Comparison of ENCODE assay signal across 9 mouse cellular contexts in genomic region chr5:30233042-30233441, GRCm38 (mm10). TPM values are rescaled to one million over a fixed set of nuclear protein-coding genes. Genes with fewer than 3 reads are reported as not detected.
DNase-seq lines count a peak whose midpoint lies in the region; ATAC-seq and TF ChIP-seq lines count a peak whose summit lies in the region.
"Had no signal": no experiment of that assay in that cellular context is flagged by ENCODE, and none has a peak within 500 bp of the region (broad histone marks: within the 10 kb centered on the region; RNA-seq: fewer than 3 reads in every experiment).

No protein-coding gene starts in this region.

- ATAC-seq in heart, embryonic 16.5 days (replicated peaks; ENCODE audit: extremely low read depth, insufficient read depth, low FRiP score), result no peak
- ATAC-seq in limb, embryonic 11.5 days (ENCODE audit: insufficient number of reproducible peaks, low FRiP score, low TSS enrichment, low read depth), result no peak
- no peak for ATAC-seq in megakaryocyte-erythroid progenitor cell, adult 5-6 weeks (replicated peaks; ENCODE audit: low FRiP score, low TSS enrichment, poor library complexity, severe bottlenecking)

- peak overlapping the region; percentile 91 for H3K4me2 ChIP-seq in heart, embryonic 16.5 days (ENCODE audit: low read depth, low read length)
- H3K4me2 ChIP-seq in limb, embryonic 11.5 days (ENCODE audit: low read depth, severe bottlenecking), result peak overlapping the region; percentile 89

- H3K9ac ChIP-seq in heart, embryonic 16.5 days (ENCODE audit: low read length), result peak overlapping the region; percentile 79
- H3K9ac ChIP-seq in limb, embryonic 11.5 days (ENCODE audit: low read length), result peak overlapping the region; percentile 81

- H3K9me3 ChIP-seq in heart, embryonic 16.5 days (replicated peaks; ENCODE audit: control insufficient read depth, low read length), result no peaks in the 10 kb centered on the region
- no peaks in the 10 kb centered on the region for H3K9me3 ChIP-seq in limb, embryonic 11.5 days (ENCODE audit: control insufficient read depth, low read length)

- no peak for TF ChIP-seq POLR2A in bone marrow, adult 2 months (IDR thresholded peaks at IDR 0.05; ENCODE audit: borderline replicate concordance, control insufficient read depth, low read depth, low read length)
- no peak for TF ChIP-seq POLR2A in olfactory bulb, adult 2 months (IDR thresholded peaks at IDR 0.05; ENCODE audit: insufficient read depth, low read depth, low read length)

- peak; percentile 19 for DNase-seq in cerebellum, adult 8-10 months
- no peak for DNase-seq in cerebellum, adult 9-11 months
- peak; percentile 47 for DNase-seq in 3T3-L1 (ENCODE audit: low read depth, low spot score)
- no peak for DNase-seq in limb, embryonic 11.5 days (ENCODE audit: low spot score)

- peak overlapping the region; percentile 46 for H3K27ac ChIP-seq in bone marrow, adult 2 months (ENCODE audit: control insufficient read depth, insufficient read depth, low read depth, low read length, poor library complexity)
- peak overlapping the region; percentile 87 for H3K27ac ChIP-seq in heart, embryonic 16.5 days (ENCODE audit: low read length)
- peak overlapping the region; percentile 72; the same call in 1 of the 2 replicates for H3K27ac ChIP-seq in limb, embryonic 11.5 days (replicated peaks; ENCODE audit: low read depth, low read length)
- H3K27ac ChIP-seq in olfactory bulb, adult 2 months (ENCODE audit: insufficient read depth, low read depth, low read length), result peak overlapping the region; percentile 88; the same call in 1 of the 2 replicates

- peak overlapping the region; percentile 97 for H3K4me3 ChIP-seq in bone marrow, adult 2 months (replicated peaks; ENCODE audit: control insufficient read depth, low read depth, low read length)
- peak overlapping the region; percentile 74 for H3K4me3 ChIP-seq in heart, embryonic 16.5 days (ENCODE audit: low read length)
- H3K4me3 ChIP-seq in limb, embryonic 11.5 days (ENCODE audit: low read depth, low read length), result peak overlapping the region; percentile 73
- peak overlapping the region; percentile 98 for H3K4me3 ChIP-seq in olfactory bulb, adult 2 months (ENCODE audit: insufficient read depth, low read depth, low read length)

- no peak for TF ChIP-seq CTCF in bone marrow, adult 2 months (IDR thresholded peaks at IDR 0.05; ENCODE audit: control insufficient read depth, insufficient read depth, low read length)
- TF ChIP-seq CTCF in olfactory bulb, adult 2 months (IDR thresholded peaks at IDR 0.05; ENCODE audit: insufficient read depth, low read depth, low read length), result no peak

- H3K27me3 ChIP-seq in heart, embryonic 16.5 days (ENCODE audit: control insufficient read depth, insufficient read depth, low read length), result no peaks in the 10 kb centered on the region
- no peaks in the 10 kb centered on the region for H3K27me3 ChIP-seq in limb, embryonic 11.5 days (ENCODE audit: control insufficient read depth, insufficient read depth, low read length)

- 2% methylated on average over 15 of the region's 15 CpGs for WGBS in bone marrow, adult 2 months
- WGBS in heart, embryonic 16.5 days, result 1% methylated on average over 15 of the region's 15 CpGs
- WGBS in limb, embryonic 11.5 days, result 5% methylated on average over 15 of the region's 15 CpGs
- WGBS in olfactory bulb, adult 2 months, result under 1% methylated on average over 15 of the region's 15 CpGs

- H3K4me1 ChIP-seq in bone marrow, adult 2 months (ENCODE audit: control insufficient read depth, insufficient read depth, low read length), result no peaks in the 10 kb centered on the region; the same call in 1 of the 2 replicates
- H3K4me1 ChIP-seq in heart, embryonic 16.5 days (ENCODE audit: control insufficient read depth, insufficient read depth, low read length), result peaks cover 19% of the 10 kb centered on the region
- peaks cover 9% of the 10 kb centered on the region for H3K4me1 ChIP-seq in limb, embryonic 11.5 days (ENCODE audit: control insufficient read depth, insufficient read depth, low read length)
- 0 out of 2 replicates have a peak, but pooled peaks cover 2% of the 10 kb centered on the region for H3K4me1 ChIP-seq in olfactory bulb, adult 2 months (ENCODE audit: control insufficient read depth, insufficient read depth, low read length)

- peaks cover 3% of the 10 kb centered on the region; the same call in 1 of the 2 replicates for H3K36me3 ChIP-seq in heart, embryonic 16.5 days (ENCODE audit: control insufficient read depth, insufficient read depth)
- peaks cover 2% of the 10 kb centered on the region; the same call in 1 of the 2 replicates for H3K36me3 ChIP-seq in limb, embryonic 11.5 days (ENCODE audit: control insufficient read depth, insufficient read depth, low read length)

RNA-seq across cellular contexts. Expression of gene Selenoi, which starts 0.7 kb away (rescaled TPM):
- 4.6 and 7.5 TPM in 2 replicates for polyA plus RNA-seq in bone marrow, adult 2 months (2011; ENCODE audit: insufficient read depth, insufficient read length, low replicate concordance, missing spikeins)
- polyA plus RNA-seq in heart, embryonic 16.5 days (2015; fragmentation: Nextera tagmentation; extraction: Ambion mirVana), result 12.8 and 14.2 TPM in 2 replicates
- 18.4 and 21.0 TPM in 2 replicates for polyA plus RNA-seq in limb, embryonic 11.5 days (2014; fragmentation: Nextera tagmentation; extraction: Ambion mirVana)
- polyA plus RNA-seq in olfactory bulb, adult 2 months (2012; ENCODE audit: insufficient read depth, insufficient read length, low replicate concordance, missing spikeins), result not detected in 2 replicates
- total RNA-seq in megakaryocyte-erythroid progenitor cell, adult 5-6 weeks (2014; fragmentation: Nextera tagmentation), result 34.1 and 40.5 TPM in 2 replicates
- total RNA-seq in megakaryocyte-erythroid progenitor cell, adult 5-6 weeks (2017), result 90.2 and 120 TPM in 2 replicates

RNA-seq across cellular contexts. Expression of gene Adgrf3, which starts 27.5 kb away (rescaled TPM):
- polyA plus RNA-seq in bone marrow, adult 2 months (2011; ENCODE audit: insufficient read depth, insufficient read length, low replicate concordance, missing spikeins), result not detected in 2 replicates
- polyA plus RNA-seq in heart, embryonic 16.5 days (2015; fragmentation: Nextera tagmentation; extraction: Ambion mirVana), result 0.33 and 0.44 TPM in 2 replicates
- polyA plus RNA-seq in limb, embryonic 11.5 days (2014; fragmentation: Nextera tagmentation; extraction: Ambion mirVana), result not detected in 2 replicates
- not detected in 2 replicates for polyA plus RNA-seq in olfactory bulb, adult 2 months (2012; ENCODE audit: insufficient read depth, insufficient read length, low replicate concordance, missing spikeins)
- total RNA-seq in megakaryocyte-erythroid progenitor cell, adult 5-6 weeks (2014; fragmentation: Nextera tagmentation), result not detected in 2 replicates
- 0.34 TPM in 1 of 2 replicates, not detected in the other for total RNA-seq in megakaryocyte-erythroid progenitor cell, adult 5-6 weeks (2017)
- total RNA-seq: adrenal gland, adult 18-20 months had no signal

RNA-seq across cellular contexts. Expression of gene Drc1, which starts 48.1 kb away (rescaled TPM):
- 0.82 TPM in 1 of 2 replicates, not detected in the other for polyA plus RNA-seq in bone marrow, adult 2 months (2011; ENCODE audit: insufficient read depth, insufficient read length, low replicate concordance, missing spikeins)
- polyA plus RNA-seq in heart, embryonic 16.5 days (2015; fragmentation: Nextera tagmentation; extraction: Ambion mirVana), result 1.7 and 3.3 TPM in 2 replicates
- 0.44 TPM in 1 of 2 replicates, not detected in the other for polyA plus RNA-seq in limb, embryonic 11.5 days (2014; fragmentation: Nextera tagmentation; extraction: Ambion mirVana)
- not detected in 2 replicates for polyA plus RNA-seq in olfactory bulb, adult 2 months (2012; ENCODE audit: insufficient read depth, insufficient read length, low replicate concordance, missing spikeins)
- 0.79 TPM in 1 of 2 replicates, not detected in the other for total RNA-seq in megakaryocyte-erythroid progenitor cell, adult 5-6 weeks (2014; fragmentation: Nextera tagmentation)
- total RNA-seq in megakaryocyte-erythroid progenitor cell, adult 5-6 weeks (2017), result 0.28 TPM in 1 of 2 replicates, not detected in the other

Comparison
In these comparisons a context has a peak if more than half of its experiments do, and no peak if none do; other contexts are left out.
1. DNase-seq: peak in cerebellum, adult 8-10 months (single experiment) and 3T3-L1 (single experiment); none in cerebellum, adult 9-11 months (single experiment) and limb, embryonic 11.5 days (single experiment).
2. Peak in every context shown above with its lines, with median percentiles within 50 percentile points of each other: H3K27ac ChIP-seq and H3K4me3 ChIP-seq.